Mouse (Mus musculus): Measurements from ENCODE around the gene Omt2a. TPM values are rescaled to one million over a fixed set of nuclear protein-coding genes. Genes with fewer than 3 reads are reported as not detected.
"Not testable (repeated sequence)": the region's sequence is repeated elsewhere in the genome, so short reads cannot be mapped to it uniquely, and the experiment has no call there.

The Omt2a gene
- not detected in 2 replicates for polyA plus RNA-seq (2012; rRNA removed)

- Histone ChIP-seq H3K4me3 (replicated peaks; ENCODE audit: extremely low read depth, low read depth, low read length) (no peak within 1 kb of the TSS), H3K4me1 (ENCODE audit: control insufficient read depth, insufficient read depth, low read length) (no peaks in the 10 kb centered on the region)
- TF ChIP-seq POLR2A (IDR thresholded peaks at IDR 0.05; ENCODE audit: borderline replicate concordance, extremely low read depth, low read depth, low read length) (no peak), CTCF (IDR thresholded peaks at IDR 0.05; ENCODE audit: insufficient read depth, low read length) (no peak)
- no peak for DNase-seq
- WGBS: 71% methylated on average over 2 of the region's 2 CpGs
These were observed at the start of gene Omt2a for GRCm38 (mm10) chr9:78314696-78315095. Gene Omt2a, minus strand, starts transcription at chr9:78314796.

- DNase-seq: no peak
- Histone ChIP-seq H3K4me1 (ENCODE audit: control insufficient read depth, insufficient read depth, low read length) (no peaks in the 10 kb centered on the region; the same call in 1 of the 2 replicates), H3K4me3 (replicated peaks; ENCODE audit: extremely low read depth, low read depth, low read length) (no peak overlapping the region)
- TF ChIP-seq POLR2A (IDR thresholded peaks at IDR 0.05; ENCODE audit: borderline replicate concordance, extremely low read depth, low read depth, low read length) (no peak), CTCF (IDR thresholded peaks at IDR 0.05; ENCODE audit: insufficient read depth, low read length) (no peak)
- WGBS: 34% methylated on average over 6 of the region's 6 CpGs
These were observed 48.8 kb upstream of the Omt2a start for GRCm38 (mm10) chr9:78363374-78363773.

- TF ChIP-seq CTCF (IDR thresholded peaks at IDR 0.05; ENCODE audit: insufficient read depth, low read length): no peak
- TF ChIP-seq POLR2A (IDR thresholded peaks at IDR 0.05; ENCODE audit: borderline replicate concordance, extremely low read depth, low read depth, low read length): no peak
- no peak for DNase-seq
- Histone ChIP-seq H3K4me1 (ENCODE audit: control insufficient read depth, insufficient read depth, low read length) (no peaks in the 10 kb centered on the region; the same call in 1 of the 2 replicates), H3K4me3 (replicated peaks; ENCODE audit: extremely low read depth, low read depth, low read length) (no peak overlapping the region)
- WGBS: 51% methylated on average over 2 of the region's 2 CpGs
These were observed 45.9 kb upstream of the Omt2a start for GRCm38 (mm10) chr9:78360484-78360872.

- Histone ChIP-seq H3K4me3 (replicated peaks; ENCODE audit: extremely low read depth, low read depth, low read length) (no peak overlapping the region), H3K4me1 (ENCODE audit: control insufficient read depth, insufficient read depth, low read length) (no peaks in the 10 kb centered on the region; the same call in 1 of the 2 replicates)
- 85% methylated on average over 6 of the region's 6 CpGs for WGBS
- no peak for TF ChIP-seq POLR2A (IDR thresholded peaks at IDR 0.05; ENCODE audit: borderline replicate concordance, extremely low read depth, low read depth, low read length)
- no peak for TF ChIP-seq CTCF (IDR thresholded peaks at IDR 0.05; ENCODE audit: insufficient read depth, low read length)
- DNase-seq: no peak
These were observed 45.3 kb upstream of the Omt2a start for GRCm38 (mm10) chr9:78359750-78360483.

DNA sequence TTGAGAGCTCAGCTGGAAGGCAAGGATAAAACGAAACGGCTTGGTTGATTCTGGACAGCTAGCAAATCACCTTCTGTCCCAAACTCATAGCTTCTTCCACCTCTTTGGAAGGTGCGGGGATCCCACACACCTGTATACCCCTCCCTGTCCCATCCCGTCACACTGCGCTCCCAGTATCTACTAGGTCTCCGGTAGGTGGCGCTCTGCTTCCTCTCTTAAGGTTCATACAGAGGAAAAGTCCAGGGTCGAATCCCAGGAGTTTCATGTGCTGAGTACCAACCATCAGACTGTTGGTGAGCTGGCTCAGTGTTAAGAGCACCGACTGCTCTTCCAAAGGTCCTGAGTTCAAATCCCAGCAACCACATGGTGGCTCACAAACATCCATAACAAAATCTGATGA lies 43.5 kb upstream of the Omt2a start:
- 9% methylated on average over 9 of the region's 9 CpGs for WGBS
- DNase-seq: peak; percentile 61
- TF ChIP-seq CTCF (IDR thresholded peaks at IDR 0.05; ENCODE audit: insufficient read depth, low read length) (peak; percentile 76), POLR2A (IDR thresholded peaks at IDR 0.05; ENCODE audit: borderline replicate concordance, extremely low read depth, low read depth, low read length) (no peak)

DNA sequence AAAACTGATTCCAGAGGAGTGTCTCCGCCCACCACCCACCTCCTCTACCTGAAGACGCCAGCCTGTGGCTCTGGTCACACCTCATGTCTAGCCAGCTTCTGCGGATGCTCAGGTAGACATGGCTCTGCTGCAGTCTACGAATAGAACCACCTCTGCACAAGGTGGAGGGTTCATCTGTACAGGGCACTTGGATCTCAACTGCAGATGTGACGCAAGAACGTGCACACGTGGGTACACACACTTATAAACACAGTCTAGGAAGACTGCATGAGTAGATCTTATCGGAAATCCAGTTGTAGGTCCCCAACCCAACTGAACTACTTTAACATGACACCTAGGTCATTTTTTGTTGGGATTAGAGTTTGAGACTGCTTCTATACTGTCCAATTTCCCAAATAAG lies 41.0 kb upstream of the Omt2a start, which contains the start of gene Gsta2:
Gene Gsta2 (minus strand): TSS at position 178 of the 400 bp plus-strand sequence.
- TF ChIP-seq POLR2A (IDR thresholded peaks at IDR 0.05; ENCODE audit: borderline replicate concordance, extremely low read depth, low read depth, low read length) (no peak), CTCF (IDR thresholded peaks at IDR 0.05; ENCODE audit: insufficient read depth, low read length) (no peak)
- no peak for DNase-seq
- WGBS: 84% methylated on average over 8 of the region's 8 CpGs
- Histone ChIP-seq H3K4me3 (replicated peaks; ENCODE audit: extremely low read depth, low read depth, low read length) (no peak within 1 kb of the TSS), H3K4me1 (ENCODE audit: control insufficient read depth, insufficient read depth, low read length) (no peaks in the 10 kb centered on the region; the same call in 1 of the 2 replicates)

More for the DNA sequence above, 43.5 kb upstream of the Omt2a start:
- no peaks in the 10 kb centered on the region; the same call in 1 of the 2 replicates for H3K4me1 ChIP-seq (ENCODE audit: control insufficient read depth, insufficient read depth, low read length)
- H3K4me3 ChIP-seq (replicated peaks; ENCODE audit: extremely low read depth, low read depth, low read length): no peak overlapping the region

GRCm38 (mm10) chr9:78354665-78355578 lies 40.3 kb upstream of the Omt2a start:
- no peak overlapping the region for H3K4me3 ChIP-seq (replicated peaks; ENCODE audit: extremely low read depth, low read depth, low read length)
- WGBS: 76% methylated on average over 11 of the region's 11 CpGs
- DNase-seq: no peak
- TF ChIP-seq CTCF (IDR thresholded peaks at IDR 0.05; ENCODE audit: insufficient read depth, low read length) (no peak), POLR2A (IDR thresholded peaks at IDR 0.05; ENCODE audit: borderline replicate concordance, extremely low read depth, low read depth, low read length) (no peak)
- H3K4me1 ChIP-seq (ENCODE audit: control insufficient read depth, insufficient read depth, low read length): no peaks in the 10 kb centered on the region; the same call in 1 of the 2 replicates

- WGBS: 75% methylated on average over 6 of the region's 6 CpGs
- no peaks in the 10 kb centered on the region; the same call in 1 of the 2 replicates for H3K4me1 ChIP-seq (ENCODE audit: control insufficient read depth, insufficient read depth, low read length)
- TF ChIP-seq CTCF (IDR thresholded peaks at IDR 0.05; ENCODE audit: insufficient read depth, low read length) (no peak), POLR2A (IDR thresholded peaks at IDR 0.05; ENCODE audit: borderline replicate concordance, extremely low read depth, low read depth, low read length) (no peak)
- no peak overlapping the region for H3K4me3 ChIP-seq (replicated peaks; ENCODE audit: extremely low read depth, low read depth, low read length)
- no peak for DNase-seq
These were observed 37.1 kb upstream of the Omt2a start for GRCm38 (mm10) chr9:78351504-78352220.

DNA sequence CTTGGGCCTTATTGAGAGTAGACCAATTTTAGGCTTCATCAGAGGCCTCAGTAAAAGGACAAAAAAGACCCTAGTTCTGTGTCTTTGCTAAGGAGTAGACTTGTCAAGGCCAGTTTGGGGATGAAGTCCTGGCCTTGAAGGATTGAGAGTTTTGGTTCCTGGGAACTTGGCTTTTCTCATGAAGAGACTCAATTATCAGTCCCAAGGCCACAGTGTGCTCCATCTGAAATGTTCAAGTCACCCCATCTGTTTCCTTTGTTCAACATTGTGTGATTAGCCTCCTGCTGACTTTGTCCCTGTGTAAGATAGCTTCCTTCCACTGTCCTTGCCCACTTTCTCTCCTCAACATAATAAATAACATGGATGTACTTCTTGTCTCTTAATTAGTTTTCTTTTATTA lies 35.4 kb upstream of the Omt2a start:
- not testable (repeated sequence) for DNase-seq; H3K4me1 ChIP-seq (ENCODE audit: control insufficient read depth, insufficient read depth, low read length); H3K4me3 ChIP-seq (replicated peaks; ENCODE audit: extremely low read depth, low read depth, low read length)

GRCm38 (mm10) chr9:78349141-78349540 lies 34.5 kb upstream of the Omt2a start:
- H3K4me1 ChIP-seq (ENCODE audit: control insufficient read depth, insufficient read depth, low read length); H3K4me3 ChIP-seq (replicated peaks; ENCODE audit: extremely low read depth, low read depth, low read length); DNase-seq: not testable (repeated sequence)
- WGBS: 68% methylated on average over 3 of the region's 3 CpGs

DNA sequence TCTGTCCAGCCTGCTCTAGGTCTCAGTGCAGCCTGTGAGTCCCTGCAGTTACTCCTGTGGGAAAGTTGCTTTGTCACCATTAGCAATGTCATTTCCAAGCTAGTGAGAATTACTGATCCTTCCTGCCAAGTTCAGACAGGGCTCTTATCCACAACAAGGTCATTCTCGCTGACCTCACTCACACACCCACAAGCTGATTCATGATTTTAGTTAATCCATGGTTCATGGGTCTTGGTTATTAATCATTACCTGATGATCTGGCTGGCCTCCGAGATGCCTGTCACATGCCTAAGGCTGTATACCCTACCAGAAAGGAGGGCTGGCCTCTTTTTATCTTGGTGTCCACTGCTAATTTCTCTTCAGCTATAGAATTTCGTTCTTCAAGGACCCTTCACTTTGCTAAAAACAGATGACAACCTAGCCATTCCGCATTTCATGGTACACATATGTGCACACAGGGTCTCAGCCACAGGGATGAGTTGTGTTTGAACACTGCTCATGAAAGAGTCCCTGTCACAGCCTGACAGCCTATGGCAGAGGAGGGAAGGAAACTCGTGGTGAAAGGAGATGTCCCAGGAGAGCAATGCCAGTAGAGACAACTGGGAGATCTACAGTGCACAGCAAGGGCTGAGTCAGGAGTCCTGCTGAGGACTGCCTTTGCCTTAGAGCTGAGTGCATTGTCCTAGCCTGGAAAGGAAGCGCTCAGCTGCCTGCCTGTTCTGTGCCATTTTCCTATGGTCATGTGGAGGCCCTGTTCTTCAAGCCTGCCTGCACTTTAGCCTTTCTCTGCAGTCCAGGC lies 33.8 kb upstream of the Omt2a start:
- WGBS: 60% methylated on average over 6 of the region's 6 CpGs
- not testable (repeated sequence) for DNase-seq

More for the DNA sequence above, 33.8 kb upstream of the Omt2a start:
- H3K4me3 ChIP-seq (replicated peaks; ENCODE audit: extremely low read depth, low read depth, low read length); H3K4me1 ChIP-seq (ENCODE audit: control insufficient read depth, insufficient read depth, low read length): not testable (repeated sequence)

All from lung, adult 2 months (tissue).